Mouse (Mus musculus): ENCODE results near the gene Car11. TPM values are rescaled to one million over a fixed set of nuclear protein-coding genes. Genes with fewer than 3 reads are reported as not detected.

Car11 gene
- polyA plus RNA-seq, 1 experiment from 2014 or later: 73.8 TPM

DNA sequence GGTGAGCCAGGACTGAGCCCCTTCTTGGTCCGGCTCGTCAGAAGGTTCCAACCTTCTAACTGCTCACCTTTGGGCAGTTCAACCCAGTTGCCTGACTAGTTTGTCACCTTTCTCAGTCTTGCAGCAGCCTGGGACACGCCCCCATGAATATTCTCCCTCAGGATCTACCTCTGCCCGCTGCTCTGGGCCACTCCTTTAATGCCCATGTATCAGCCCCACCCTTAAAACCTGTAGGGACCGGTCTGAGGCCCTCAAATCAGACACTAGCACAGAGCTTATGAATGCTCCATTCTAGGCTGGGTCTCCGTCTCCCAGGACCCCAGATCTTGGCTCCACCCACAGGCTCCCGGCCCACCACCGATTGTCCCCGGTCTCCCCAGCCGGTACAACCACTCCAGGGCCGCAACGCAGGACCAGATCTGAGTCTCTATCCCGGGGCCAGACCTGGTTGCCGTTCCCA, 15.0 kb downstream of the Car11 start:
- no peaks in the 10 kb centered on the region for H3K27me3 ChIP-seq (replicated peaks)
- peaks cover 60% of the 10 kb centered on the region for H3K4me1 ChIP-seq
- H3K36me3 ChIP-seq (replicated peaks): peaks cover 35% of the 10 kb centered on the region
- peak overlapping the region; percentile 83 for H3K4me2 ChIP-seq
- H3K9me3 ChIP-seq: no peaks in the 10 kb centered on the region
- peak overlapping the region; percentile 65 for H3K4me3 ChIP-seq
- peak overlapping the region; percentile 69 for H3K9ac ChIP-seq
- 12% methylated on average over 14 of the region's 14 CpGs for WGBS
- peak overlapping the region; percentile 71 for H3K27ac ChIP-seq
- peak; percentile 53 for ATAC-seq (replicated peaks)

GRCm38 (mm10) chr7:45715090-45715708, 15.6 kb downstream of the Car11 start, which contains the start of gene Rpl18:
Gene Rpl18, plus strand, starts transcription at chr7:45715457.
- Histone ChIP-seq H3K4me3 (peak within 1 kb of the TSS; percentile 65), H3K27me3 (replicated peaks) (no peaks in the 10 kb centered on the region), H3K27ac (peak within 1 kb of the TSS; percentile 80), H3K9me3 (no peaks in the 10 kb centered on the region), H3K36me3 (replicated peaks) (peaks cover 37% of the 10 kb centered on the region), H3K4me1 (peaks cover 58% of the 10 kb centered on the region), H3K4me2 (peak within 1 kb of the TSS; percentile 83), H3K9ac (peak within 1 kb of the TSS; percentile 69)
- WGBS: 7% methylated on average over 34 of the region's 34 CpGs
- peak; percentile 92 for ATAC-seq (replicated peaks)

DNA sequence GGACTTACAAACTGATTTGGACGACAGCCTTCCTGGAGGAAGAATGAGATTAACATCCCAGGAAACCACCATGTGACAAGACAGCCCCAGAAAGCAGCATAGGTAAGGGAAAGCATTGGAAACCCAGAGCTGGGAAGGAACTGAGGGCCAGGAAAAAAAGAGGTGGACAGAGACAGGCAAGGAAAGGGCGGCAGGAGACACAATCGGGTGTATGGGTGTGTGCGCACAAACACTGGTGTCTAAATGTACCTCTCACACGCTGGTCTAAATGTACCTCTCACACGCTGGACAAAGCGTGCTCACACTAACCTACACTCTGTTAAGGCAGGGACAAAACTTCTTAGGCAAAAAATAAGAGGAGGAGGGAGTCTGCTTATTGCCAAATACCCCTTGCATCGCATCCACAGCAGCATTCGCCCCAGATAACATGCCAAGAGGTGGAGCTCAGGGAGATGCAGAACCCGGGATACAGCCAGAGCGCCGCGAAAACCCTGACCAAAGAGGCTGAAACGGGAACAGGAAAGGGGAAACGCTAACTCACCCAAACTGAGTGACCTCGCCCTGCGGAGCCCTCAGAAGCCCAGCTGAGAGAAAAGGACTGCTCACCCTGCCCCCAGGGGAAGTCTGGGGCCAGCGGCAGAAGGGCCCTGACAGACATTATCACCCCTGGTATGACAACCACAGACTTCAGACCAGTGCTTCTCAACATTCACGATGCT, 16.3 kb downstream of the Car11 start:
- ATAC-seq (replicated peaks): no peak

DNA sequence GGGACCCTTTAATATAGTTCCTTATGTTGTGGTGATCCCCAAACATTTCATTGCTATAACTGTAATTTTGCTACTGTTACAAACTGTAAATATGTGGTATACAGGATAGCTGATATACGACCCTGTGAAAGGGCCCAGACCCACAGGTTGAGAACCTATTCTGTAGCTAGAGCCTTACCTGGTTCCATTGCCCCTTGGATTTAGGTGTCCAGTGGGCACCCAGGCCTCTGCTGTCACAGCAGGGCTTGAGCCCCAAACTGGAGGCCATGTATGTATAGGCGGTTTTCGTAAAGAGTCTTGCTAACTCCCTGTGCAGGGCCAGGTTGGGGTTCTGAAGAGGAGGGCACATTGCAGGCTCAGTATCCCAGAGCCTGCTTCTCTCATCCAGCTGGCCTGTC, 16.8 kb downstream of the Car11 start:
- Histone ChIP-seq H3K36me3 (replicated peaks) (peaks cover 34% of the 10 kb centered on the region), H3K4me3 (peak overlapping the region; percentile 65; the same call in 1 of the 2 replicates)
- WGBS: 90% methylated on average over 3 of the region's 3 CpGs

More for the DNA sequence above, 16.3 kb downstream of the Car11 start:
- H3K4me3 ChIP-seq: peak overlapping the region; percentile 65
- no peaks in the 10 kb centered on the region for H3K27me3 ChIP-seq (replicated peaks)
- WGBS: 86% methylated on average over 19 of the region's 19 CpGs
- peak overlapping the region; percentile 80 for H3K27ac ChIP-seq
- H3K4me2 ChIP-seq: peak overlapping the region; percentile 83
- H3K36me3 ChIP-seq (replicated peaks): peaks cover 36% of the 10 kb centered on the region
- 0 out of 2 replicates have a peak overlapping the region, but pooled peaks have one; percentile 9 for H3K9ac ChIP-seq
- peaks cover 51% of the 10 kb centered on the region for H3K4me1 ChIP-seq
- no peaks in the 10 kb centered on the region for H3K9me3 ChIP-seq

GRCm38 (mm10) chr7:45716952-45717917, 17.6 kb downstream of the Car11 start:
- peak overlapping the region; percentile 77 for H3K9ac ChIP-seq
- 12% methylated on average over 31 of the region's 31 CpGs for WGBS
- no peaks in the 10 kb centered on the region for H3K9me3 ChIP-seq
- H3K36me3 ChIP-seq (replicated peaks): peaks cover 28% of the 10 kb centered on the region
- peaks cover 48% of the 10 kb centered on the region for H3K4me1 ChIP-seq
- peak; percentile 30 for ATAC-seq (replicated peaks)
- H3K27me3 ChIP-seq (replicated peaks): no peaks in the 10 kb centered on the region
- H3K4me2 ChIP-seq: peak overlapping the region; percentile 83
- H3K27ac ChIP-seq: peak overlapping the region; percentile 88
- peak overlapping the region; percentile 65 for H3K4me3 ChIP-seq

More for the DNA sequence above, 16.8 kb downstream of the Car11 start:
- Histone ChIP-seq H3K27me3 (replicated peaks) (no peaks in the 10 kb centered on the region), H3K9ac (no peak overlapping the region), H3K9me3 (no peaks in the 10 kb centered on the region), H3K4me1 (peaks cover 48% of the 10 kb centered on the region), H3K27ac (no peak overlapping the region), H3K4me2 (peak overlapping the region; percentile 83)
- ATAC-seq (replicated peaks): no peak

- peaks cover 47% of the 10 kb centered on the region for H3K4me1 ChIP-seq
- H3K4me2 ChIP-seq: peak within 1 kb of the TSS; percentile 83
- H3K9ac ChIP-seq: peak within 1 kb of the TSS; percentile 77
- no peaks in the 10 kb centered on the region for H3K27me3 ChIP-seq (replicated peaks)
- WGBS: under 1% methylated on average over 41 of the region's 41 CpGs
- ATAC-seq (replicated peaks): peak; percentile 77
- no peaks in the 10 kb centered on the region for H3K9me3 ChIP-seq
- H3K36me3 ChIP-seq (replicated peaks): peaks cover 21% of the 10 kb centered on the region
- peak within 1 kb of the TSS; percentile 88 for H3K27ac ChIP-seq
- H3K4me3 ChIP-seq: peak within 1 kb of the TSS; percentile 65
These were observed 18.3 kb downstream of the Car11 start, which contains the start of gene Sphk2 for GRCm38 (mm10) chr7:45717918-45718297. Gene Sphk2, minus strand, starts transcription at chr7:45718002.

- H3K36me3 ChIP-seq (replicated peaks): peaks cover 21% of the 10 kb centered on the region
- no peak for ATAC-seq (replicated peaks)
- H3K27me3 ChIP-seq (replicated peaks): no peaks in the 10 kb centered on the region
- peak overlapping the region; percentile 73 for H3K9ac ChIP-seq
- H3K4me2 ChIP-seq: peak overlapping the region; percentile 83
- peak overlapping the region; percentile 88 for H3K27ac ChIP-seq
- H3K4me1 ChIP-seq: peaks cover 45% of the 10 kb centered on the region
- under 1% methylated on average over 20 of the region's 20 CpGs for WGBS
- peak overlapping the region; percentile 65 for H3K4me3 ChIP-seq
- H3K9me3 ChIP-seq: no peaks in the 10 kb centered on the region
These were observed 18.7 kb downstream of the Car11 start for GRCm38 (mm10) chr7:45718331-45718730.

- H3K36me3 ChIP-seq (replicated peaks): peaks cover 27% of the 10 kb centered on the region
- WGBS: 86% methylated on average over 10 of the region's 10 CpGs
These were observed 19.5 kb downstream of the Car11 start for GRCm38 (mm10) chr7:45719180-45719579.

DNA sequence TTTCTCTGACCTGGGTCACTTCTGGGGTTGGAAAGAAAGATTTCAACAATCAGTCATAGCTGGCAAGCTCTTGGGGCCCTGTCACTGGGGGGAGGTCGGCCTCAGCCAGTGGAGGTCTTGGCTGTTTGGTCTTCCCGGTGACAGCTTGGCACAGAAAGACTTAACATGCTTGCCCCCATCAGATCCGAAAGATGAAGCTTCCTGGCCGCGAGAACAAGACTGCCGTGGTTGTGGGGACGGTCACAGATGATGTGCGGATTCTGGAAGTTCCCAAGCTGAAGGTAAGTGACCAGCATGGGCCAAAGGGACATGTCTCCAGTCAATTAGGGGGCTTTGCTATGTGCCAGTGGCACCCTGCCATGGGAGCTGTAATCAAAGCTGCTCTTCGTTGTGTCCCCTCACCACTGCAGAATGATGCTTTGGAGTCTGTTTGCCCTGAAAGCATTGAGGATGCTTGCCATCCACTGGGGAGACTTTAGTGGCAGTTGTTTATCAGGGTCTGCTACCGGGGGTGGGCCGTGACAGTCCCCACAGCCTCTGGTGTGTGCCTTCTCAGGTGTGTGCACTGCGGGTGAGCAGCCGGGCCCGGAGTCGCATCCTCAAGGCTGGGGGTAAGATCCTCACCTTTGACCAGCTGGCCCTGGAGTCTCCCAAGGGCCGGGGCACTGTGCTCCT, 20.2 kb downstream of the Car11 start:
- 89% methylated on average over 16 of the region's 16 CpGs for WGBS
- H3K9me3 ChIP-seq: no peaks in the 10 kb centered on the region
- peak overlapping the region; percentile 83; the same call in 1 of the 2 replicates for H3K4me2 ChIP-seq
- H3K9ac ChIP-seq: no peak overlapping the region; the same call in 1 of the 2 replicates
- peaks cover 37% of the 10 kb centered on the region for H3K4me1 ChIP-seq
- no peak overlapping the region for H3K4me3 ChIP-seq
- H3K27me3 ChIP-seq (replicated peaks): no peaks in the 10 kb centered on the region
- H3K36me3 ChIP-seq (replicated peaks): peaks cover 27% of the 10 kb centered on the region
- H3K27ac ChIP-seq: no peak overlapping the region
- ATAC-seq (replicated peaks): no peak

More at GRCm38 (mm10) chr7:45719180-45719579, 19.5 kb downstream of the Car11 start:
- H3K27me3 ChIP-seq (replicated peaks): no peaks in the 10 kb centered on the region
- H3K9ac ChIP-seq: peak overlapping the region; percentile 73
- H3K4me2 ChIP-seq: peak overlapping the region; percentile 83
- ATAC-seq (replicated peaks): no peak
- peaks cover 43% of the 10 kb centered on the region for H3K4me1 ChIP-seq
- H3K4me3 ChIP-seq: peak overlapping the region; percentile 65
- H3K9me3 ChIP-seq: no peaks in the 10 kb centered on the region
- H3K27ac ChIP-seq: no peak overlapping the region

GRCm38 (mm10) chr7:45720413-45721233, 21.0 kb downstream of the Car11 start, which contains the start of gene Fam83e:
Gene Fam83e, plus strand, starts transcription at chr7:45721212.
- H3K9me3 ChIP-seq: no peaks in the 10 kb centered on the region
- H3K27me3 ChIP-seq (replicated peaks): no peaks in the 10 kb centered on the region
- H3K36me3 ChIP-seq (replicated peaks): peaks cover 27% of the 10 kb centered on the region
- WGBS: 87% methylated on average over 14 of the region's 14 CpGs
- ATAC-seq (replicated peaks): no peak
- no peak within 1 kb of the TSS for H3K27ac ChIP-seq
- no peak within 1 kb of the TSS for H3K9ac ChIP-seq
- H3K4me3 ChIP-seq: no peak within 1 kb of the TSS
- H3K4me1 ChIP-seq: peaks cover 33% of the 10 kb centered on the region
- H3K4me2 ChIP-seq: no peak within 1 kb of the TSS

Measured in midbrain, embryonic 15.5 days (tissue).